Mouse (Mus musculus) MEL (cell line): ENCODE results near the gene Pcgf6.

Experiments
- CHD1 ChIP-seq: IDR thresholded peaks from 2 replicates; pipeline ENCODE4 v1.6.1; 2012; ENCODE audit warnings: low read depth, mild to moderate bottlenecking, inconsistent platforms, low read length, improper control_type of control experiment
- CHD2 ChIP-seq: IDR thresholded peaks from 2 replicates; pipeline ENCODE4 v1.6.1; 2011; ENCODE audit warnings: low read length, improper control_type of control experiment
- CTCF ChIP-seq, 3 experiments: IDR thresholded peaks in 2 of 3; conservative IDR thresholded peaks in 1 of 3; 2 replicates each; pipeline ENCODE4 v1.5.1; 2011 to 2012; ENCODE audit warnings: low read length in 3 of 3, low read depth in 2 of 3, mild to moderate bottlenecking in 2 of 3, improper control_type of control experiment in 1 of 3, inconsistent platforms in 1 of 3, mixed read lengths in 1 of 3, moderate library complexity in 1 of 3; ENCODE audit not compliant: control insufficient read depth in 1 of 3, insufficient read depth in 1 of 3, poor library complexity in 1 of 3, severe bottlenecking in 1 of 3
- GABPA ChIP-seq: IDR thresholded peaks from 2 replicates; pipeline ENCODE4 v1.6.1; 2012; ENCODE audit warnings: low read depth, mild to moderate bottlenecking, inconsistent platforms, low read length, improper control_type of control experiment, moderate library complexity
- GATA1 ChIP-seq: IDR thresholded peaks from 2 replicates; pipeline ENCODE4 v1.6.1; 2011; ENCODE audit warnings: low read depth, low read length, improper control_type of control experiment
- HCFC1 ChIP-seq: IDR thresholded peaks from 2 replicates; pipeline ENCODE4 v1.6.1; 2012; ENCODE audit warnings: low read depth, mild to moderate bottlenecking, inconsistent platforms, low read length, improper control_type of control experiment, moderate library complexity
- POLR2A ChIP-seq, 2 experiments: IDR thresholded peaks; 2 replicates each; pipeline ENCODE4 v1.6.1; 2011 to 2012; ENCODE audit warnings: low read length in 2 of 2, mild to moderate bottlenecking in 2 of 2, control low read depth in 1 of 2, improper control_type of control experiment in 1 of 2, low read depth in 1 of 2, moderate library complexity in 1 of 2; ENCODE audit not compliant: control insufficient read depth in 1 of 2, insufficient read depth in 1 of 2, poor library complexity in 1 of 2
- SMC3 ChIP-seq: IDR thresholded peaks from 2 replicates; pipeline ENCODE4 v1.6.1; 2011; ENCODE audit warnings: low read depth, low read length, improper control_type of control experiment

DNA sequence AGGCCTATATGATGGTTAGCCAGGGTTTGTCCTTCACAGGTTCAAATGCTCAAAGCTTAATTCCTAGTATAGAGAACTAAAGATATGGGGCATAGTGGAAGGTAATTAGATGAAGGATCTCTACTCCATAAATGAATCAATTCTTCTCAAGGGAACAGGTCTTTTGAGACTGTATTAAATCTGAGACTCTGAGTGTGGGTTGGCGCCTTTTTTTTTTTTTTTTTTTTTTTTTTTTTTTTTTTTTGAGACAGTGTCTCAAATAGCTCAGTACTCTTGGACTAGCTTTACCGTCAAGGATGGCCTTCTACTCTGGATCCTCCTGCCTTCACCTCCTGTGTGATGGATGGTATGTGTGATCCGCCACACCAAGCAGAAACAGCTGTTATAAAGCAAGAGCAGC is 14.1 kb downstream of the Pcgf6 start:
- no peak for TF ChIP-seq POLR2A (IDR thresholded peaks at IDR 0.05; ENCODE audit: control insufficient read depth in 1 of 2, insufficient read depth in 1 of 2, low read depth in 1 of 2, low read length in 2 of 2, poor library complexity in 1 of 2)
- no peak for TF ChIP-seq HCFC1
- no peak for TF ChIP-seq SMC3
- no peak for TF ChIP-seq CHD1
- no peak for TF ChIP-seq GABPA
- no peak for TF ChIP-seq GATA1
- TF ChIP-seq CTCF (IDR thresholded peaks at IDR 0.05 in 2 of 3, conservative IDR thresholded peaks at IDR 0.05 in 1 of 3; ENCODE audit: control insufficient read depth in 1 of 3, insufficient read depth in 1 of 3, low read depth in 2 of 3, low read length in 3 of 3, poor library complexity in 1 of 3, severe bottlenecking in 1 of 3), result no peak
- no peak for TF ChIP-seq CHD2
